Mouse (Mus musculus): ENCODE data around the gene Katnbl1. TPM values are rescaled to one million over a fixed set of nuclear protein-coding genes. Genes with fewer than 3 reads are reported as not detected.

Gene Katnbl1
- total RNA-seq, 1 experiment: 22.8 TPM

DNA sequence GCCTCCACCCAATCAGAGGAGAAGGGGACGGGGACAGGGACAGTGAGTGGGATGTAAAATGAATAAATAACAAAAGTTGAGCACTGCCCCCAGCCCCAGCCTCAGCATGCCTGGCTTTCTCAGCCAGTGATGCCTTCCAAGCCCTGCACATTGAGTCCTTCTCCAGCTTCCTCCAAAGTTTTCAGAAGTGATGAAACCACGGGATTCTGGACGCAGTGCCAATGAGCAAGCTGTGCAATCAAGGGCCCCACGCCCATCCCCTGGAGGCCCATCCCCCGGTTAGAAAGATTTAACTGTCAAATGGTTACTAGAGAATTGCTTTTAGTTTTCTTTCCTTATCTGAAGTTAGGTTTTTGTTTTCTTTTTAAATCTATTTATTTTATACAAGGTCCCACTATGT, 9.1 kb upstream of the Katnbl1 start:
- DNase-seq (ENCODE audit: low read depth, low spot score): no peak
- in situ Hi-C loops (cut with MboI; ENCODE audit: low sequenced_read_pairs in 2 of 2, unreplicated experiment in 2 of 2): no loop called here
- Histone ChIP-seq H3K4me3 (ENCODE audit: insufficient read depth in 1 of 2, low read depth in 1 of 2, low read length in 2 of 2, poor library complexity in 1 of 2, severe bottlenecking in 1 of 2) (no peak overlapping the region), H3K4me1 (ENCODE audit: control insufficient read depth in 2 of 2, insufficient read depth in 2 of 2, low read length in 2 of 2, poor library complexity in 1 of 2) (peaks cover 0 to 7% of the 10 kb centered on the region in 2 experiments; a peak in 2 of 4 replicates), H3K9me3 (ENCODE audit: control insufficient read depth, insufficient read depth, low read depth, low read length) (no peaks in the 10 kb centered on the region), H3K9ac (ENCODE audit: insufficient read depth, low read depth, low read length, poor library complexity, severe bottlenecking) (no peak overlapping the region), H3K36me3 (ENCODE audit: control insufficient read depth, insufficient read depth, low read length, poor library complexity, severe bottlenecking) (no peaks in the 10 kb centered on the region), H3K27ac (ENCODE audit: insufficient read depth, low read depth, low read length, poor library complexity, severe bottlenecking) (no peak overlapping the region)
- TF ChIP-seq MAFK (IDR thresholded peaks at IDR 0.05; ENCODE audit: insufficient read depth, low read depth, low read length) (no peak), ZNF384 (IDR thresholded peaks at IDR 0.05; ENCODE audit: low read depth, low read length) (no peak), ZC3H11A (IDR thresholded peaks at IDR 0.05; ENCODE audit: borderline replicate concordance, low read depth, low read length) (no peak), HCFC1 (IDR thresholded peaks at IDR 0.05; ENCODE audit: borderline replicate concordance, insufficient read depth, low read length) (no peak), CHD2 (IDR thresholded peaks at IDR 0.05; ENCODE audit: low read depth, low read length) (no peak)

GRCm38 (mm10) chr2:112373141-112373540, 5.9 kb upstream of the Katnbl1 start:
- no peak overlapping the region for H3K9ac ChIP-seq (ENCODE audit: insufficient read depth, low read depth, low read length, poor library complexity, severe bottlenecking)
- H3K4me3 ChIP-seq (ENCODE audit: insufficient read depth in 1 of 2, low read depth in 1 of 2, low read length in 2 of 2, poor library complexity in 1 of 2, severe bottlenecking in 1 of 2): no peak overlapping the region
- H3K4me1 ChIP-seq (ENCODE audit: control insufficient read depth in 2 of 2, insufficient read depth in 2 of 2, low read length in 2 of 2, poor library complexity in 1 of 2): peaks cover 4% of the 10 kb centered on the region in 2 experiments; a peak in 3 of 4 replicates
- no peak for DNase-seq (ENCODE audit: low read depth, low spot score)
- in situ Hi-C loops (cut with MboI; ENCODE audit: low sequenced_read_pairs in 2 of 2, unreplicated experiment in 2 of 2): no loop called here
- no peak for TF ChIP-seq ZC3H11A (IDR thresholded peaks at IDR 0.05; ENCODE audit: borderline replicate concordance, low read depth, low read length)
- TF ChIP-seq HCFC1 (IDR thresholded peaks at IDR 0.05; ENCODE audit: borderline replicate concordance, insufficient read depth, low read length): no peak
- TF ChIP-seq MAFK (IDR thresholded peaks at IDR 0.05; ENCODE audit: insufficient read depth, low read depth, low read length): no peak
- no peak for TF ChIP-seq ZNF384 (IDR thresholded peaks at IDR 0.05; ENCODE audit: low read depth, low read length)
- TF ChIP-seq CHD2 (IDR thresholded peaks at IDR 0.05; ENCODE audit: low read depth, low read length): no peak
- H3K36me3 ChIP-seq (ENCODE audit: control insufficient read depth, insufficient read depth, low read length, poor library complexity, severe bottlenecking): no peaks in the 10 kb centered on the region
- H3K9me3 ChIP-seq (ENCODE audit: control insufficient read depth, insufficient read depth, low read depth, low read length): no peaks in the 10 kb centered on the region
- no peak overlapping the region for H3K27ac ChIP-seq (ENCODE audit: insufficient read depth, low read depth, low read length, poor library complexity, severe bottlenecking)

GRCm38 (mm10) chr2:112374610-112375009, 4.4 kb upstream of the Katnbl1 start:
- no peak for DNase-seq (ENCODE audit: low read depth, low spot score)
- Histone ChIP-seq H3K36me3 (ENCODE audit: control insufficient read depth, insufficient read depth, low read length, poor library complexity, severe bottlenecking) (no peaks in the 10 kb centered on the region), H3K27ac (ENCODE audit: insufficient read depth, low read depth, low read length, poor library complexity, severe bottlenecking) (no peak overlapping the region), H3K9ac (ENCODE audit: insufficient read depth, low read depth, low read length, poor library complexity, severe bottlenecking) (no peak overlapping the region), H3K9me3 (ENCODE audit: control insufficient read depth, insufficient read depth, low read depth, low read length) (no peaks in the 10 kb centered on the region), H3K4me1 (ENCODE audit: control insufficient read depth in 2 of 2, insufficient read depth in 2 of 2, low read length in 2 of 2, poor library complexity in 1 of 2) (peaks cover 0 to 4% of the 10 kb centered on the region in 2 experiments; a peak in 2 of 4 replicates), H3K4me3 (ENCODE audit: insufficient read depth in 1 of 2, low read depth in 1 of 2, low read length in 2 of 2, poor library complexity in 1 of 2, severe bottlenecking in 1 of 2) (no peak overlapping the region)
- in situ Hi-C loops (cut with MboI; ENCODE audit: low sequenced_read_pairs in 2 of 2, unreplicated experiment in 2 of 2): no loop called here
- TF ChIP-seq ZC3H11A (IDR thresholded peaks at IDR 0.05; ENCODE audit: borderline replicate concordance, low read depth, low read length) (no peak), CHD2 (IDR thresholded peaks at IDR 0.05; ENCODE audit: low read depth, low read length) (no peak), HCFC1 (IDR thresholded peaks at IDR 0.05; ENCODE audit: borderline replicate concordance, insufficient read depth, low read length) (no peak), MAFK (IDR thresholded peaks at IDR 0.05; ENCODE audit: insufficient read depth, low read depth, low read length) (no peak), ZNF384 (IDR thresholded peaks at IDR 0.05; ENCODE audit: low read depth, low read length) (no peak)

- in situ Hi-C loops (cut with MboI; ENCODE audit: low sequenced_read_pairs in 2 of 2, unreplicated experiment in 2 of 2): no loop called here
- no peaks in the 10 kb centered on the region for H3K36me3 ChIP-seq (ENCODE audit: control insufficient read depth, insufficient read depth, low read length, poor library complexity, severe bottlenecking)
- peaks cover 0 to 6% of the 10 kb centered on the region in 2 experiments; a peak in 2 of 4 replicates for H3K4me1 ChIP-seq (ENCODE audit: control insufficient read depth in 2 of 2, insufficient read depth in 2 of 2, low read length in 2 of 2, poor library complexity in 1 of 2)
- no peak overlapping the region; the same call in 1 of the 2 replicates for H3K27ac ChIP-seq (ENCODE audit: insufficient read depth, low read depth, low read length, poor library complexity, severe bottlenecking)
- no peak for DNase-seq (ENCODE audit: low read depth, low spot score)
- peak overlapping the region; percentile 94 to 99 for H3K4me3 ChIP-seq (ENCODE audit: insufficient read depth in 1 of 2, low read depth in 1 of 2, low read length in 2 of 2, poor library complexity in 1 of 2, severe bottlenecking in 1 of 2)
- H3K9me3 ChIP-seq (ENCODE audit: control insufficient read depth, insufficient read depth, low read depth, low read length): no peaks in the 10 kb centered on the region
- TF ChIP-seq CHD2 (IDR thresholded peaks at IDR 0.05; ENCODE audit: low read depth, low read length) (no peak), ZNF384 (IDR thresholded peaks at IDR 0.05; ENCODE audit: low read depth, low read length) (no peak), HCFC1 (IDR thresholded peaks at IDR 0.05; ENCODE audit: borderline replicate concordance, insufficient read depth, low read length) (no peak), MAFK (IDR thresholded peaks at IDR 0.05; ENCODE audit: insufficient read depth, low read depth, low read length) (no peak), ZC3H11A (IDR thresholded peaks at IDR 0.05; ENCODE audit: borderline replicate concordance, low read depth, low read length) (no peak)
- peak overlapping the region; percentile 97; the same call in 1 of the 2 replicates for H3K9ac ChIP-seq (ENCODE audit: insufficient read depth, low read depth, low read length, poor library complexity, severe bottlenecking)
Observed at GRCm38 (mm10) chr2:112380131-112380530, 1.1 kb downstream of the Katnbl1 start.

All from ES-E14 (cell line).